ENCODE assay signal across 12 mouse cellular contexts in genomic region chr9:21754516-21755321, GRCm38 (mm10). TPM values are rescaled to one million over a fixed set of nuclear protein-coding genes. Genes with fewer than 3 reads are reported as not detected.
DNase-seq lines count a peak whose midpoint lies in the region; ATAC-seq and TF ChIP-seq lines count a peak whose summit lies in the region.
"Had no signal": no experiment of that assay in that cellular context is flagged by ENCODE, and none has a peak within 500 bp of the region (broad histone marks: within the 10 kb centered on the region; RNA-seq: fewer than 3 reads in every experiment).

No protein-coding gene starts in this region.

- no peak for TF ChIP-seq CTCF in kidney, adult 2 months (conservative IDR thresholded peaks at IDR 0.05; ENCODE audit: insufficient read depth, insufficient read length, low read depth, low read length)
- TF ChIP-seq CTCF in stomach, postnatal 0 days (IDR thresholded peaks at IDR 0.05; ENCODE audit: low read depth), result no peak

- H3K36me3 ChIP-seq in midbrain, embryonic 10.5 days, result peaks cover 65% of the 10 kb centered on the region
- H3K36me3 ChIP-seq in midbrain, embryonic 15.5 days (replicated peaks), result no peaks in the 10 kb centered on the region
- H3K36me3 ChIP-seq in kidney, adult 2 months (ENCODE audit: control insufficient read depth, insufficient read depth, low read length), result no peaks in the 10 kb centered on the region
- H3K36me3 ChIP-seq in stomach, postnatal 0 days (ENCODE audit: control insufficient read depth, insufficient read depth, low read length), result no peaks in the 10 kb centered on the region
- no peaks in the 10 kb centered on the region for H3K36me3 ChIP-seq in midbrain, embryonic 16.5 days (ENCODE audit: control insufficient read depth, insufficient read depth, low read length)
- peaks cover 33% of the 10 kb centered on the region for H3K36me3 ChIP-seq in forebrain, embryonic 13.5 days (ENCODE audit: poor library complexity, severe bottlenecking)

- no peaks in the 10 kb centered on the region for H3K9me3 ChIP-seq in midbrain, embryonic 10.5 days (replicated peaks)
- no peaks in the 10 kb centered on the region for H3K9me3 ChIP-seq in midbrain, embryonic 15.5 days
- H3K9me3 ChIP-seq in stomach, postnatal 0 days (ENCODE audit: control insufficient read depth, low read length), result no peaks in the 10 kb centered on the region
- no peaks in the 10 kb centered on the region for H3K9me3 ChIP-seq in midbrain, embryonic 16.5 days (replicated peaks; ENCODE audit: control insufficient read depth, low read length, poor library complexity, severe bottlenecking)
- no peaks in the 10 kb centered on the region for H3K9me3 ChIP-seq in forebrain, embryonic 13.5 days (replicated peaks)
- H3K9me3 ChIP-seq: hindbrain, embryonic 12.5 days had no signal

- H3K27ac ChIP-seq in midbrain, embryonic 10.5 days (replicated peaks), result no peak overlapping the region
- H3K27ac ChIP-seq in midbrain, embryonic 15.5 days, result no peak overlapping the region
- peak overlapping the region; percentile 62 for H3K27ac ChIP-seq in kidney, adult 2 months (ENCODE audit: insufficient read depth, low read depth, low read length)
- peak overlapping the region; percentile 36 for H3K27ac ChIP-seq in stomach, postnatal 0 days (replicated peaks)
- H3K27ac ChIP-seq in midbrain, embryonic 16.5 days (ENCODE audit: low read length), result no peak overlapping the region
- no peak overlapping the region for H3K27ac ChIP-seq in forebrain, embryonic 13.5 days
- H3K27ac ChIP-seq: hindbrain, embryonic 12.5 days; left cerebral cortex, adult 2 months had no signal

- no peaks in the 10 kb centered on the region for H3K27me3 ChIP-seq in midbrain, embryonic 10.5 days (ENCODE audit: low read depth, poor library complexity, severe bottlenecking)
- H3K27me3 ChIP-seq in midbrain, embryonic 15.5 days (replicated peaks), result no peaks in the 10 kb centered on the region
- no peaks in the 10 kb centered on the region for H3K27me3 ChIP-seq in kidney, adult 2 months (replicated peaks; ENCODE audit: control insufficient read depth, insufficient read depth, low read length)
- H3K27me3 ChIP-seq in stomach, postnatal 0 days (ENCODE audit: control insufficient read depth, insufficient read depth, low read length), result no peaks in the 10 kb centered on the region
- H3K27me3 ChIP-seq in midbrain, embryonic 16.5 days (ENCODE audit: control insufficient read depth, insufficient read depth, low read depth, low read length), result no peaks in the 10 kb centered on the region
- no peaks in the 10 kb centered on the region for H3K27me3 ChIP-seq in forebrain, embryonic 13.5 days
- H3K27me3 ChIP-seq: hindbrain, embryonic 12.5 days; Patski had no signal

- WGBS in midbrain, embryonic 10.5 days, result 86% methylated on average over 13 of the region's 13 CpGs
- 83% methylated on average over 13 of the region's 13 CpGs for WGBS in midbrain, embryonic 15.5 days
- WGBS in kidney, adult 2 months, result 57% methylated on average over 13 of the region's 13 CpGs
- WGBS in stomach, postnatal 0 days, result 68% methylated on average over 13 of the region's 13 CpGs
- 81% methylated on average over 13 of the region's 13 CpGs for WGBS in midbrain, embryonic 16.5 days
- 82% methylated on average over 13 of the region's 13 CpGs for WGBS in forebrain, embryonic 13.5 days

- H3K4me1 ChIP-seq in midbrain, embryonic 10.5 days, result peaks cover 21% of the 10 kb centered on the region
- peaks cover 5% of the 10 kb centered on the region for H3K4me1 ChIP-seq in midbrain, embryonic 15.5 days
- H3K4me1 ChIP-seq in kidney, adult 2 months (ENCODE audit: control insufficient read depth, insufficient read depth, low read length), result peaks cover 11% of the 10 kb centered on the region
- H3K4me1 ChIP-seq in stomach, postnatal 0 days (replicated peaks; ENCODE audit: control insufficient read depth, insufficient read depth), result peaks cover 3% of the 10 kb centered on the region; the same call in 1 of the 2 replicates
- H3K4me1 ChIP-seq in midbrain, embryonic 16.5 days (ENCODE audit: control insufficient read depth, insufficient read depth, low read length), result peaks cover 2% of the 10 kb centered on the region
- peaks cover 14% of the 10 kb centered on the region for H3K4me1 ChIP-seq in forebrain, embryonic 13.5 days

- H3K4me3 ChIP-seq in midbrain, embryonic 10.5 days, result no peak overlapping the region
- H3K4me3 ChIP-seq in midbrain, embryonic 15.5 days, result no peak overlapping the region
- no peak overlapping the region for H3K4me3 ChIP-seq in kidney, adult 2 months (ENCODE audit: insufficient read depth, low read depth, low read length)
- H3K4me3 ChIP-seq in stomach, postnatal 0 days (ENCODE audit: low read depth, low read length), result no peak overlapping the region
- H3K4me3 ChIP-seq in midbrain, embryonic 16.5 days (ENCODE audit: low read depth, low read length), result no peak overlapping the region
- no peak overlapping the region for H3K4me3 ChIP-seq in forebrain, embryonic 13.5 days
- H3K4me3 ChIP-seq: hindbrain, embryonic 12.5 days; left cerebral cortex, adult 2 months had no signal

- no peak for TF ChIP-seq EP300 in stomach, postnatal 0 days (optimal IDR thresholded peaks at IDR 0.05)

- H3K9ac ChIP-seq in midbrain, embryonic 15.5 days, result no peak overlapping the region
- no peak overlapping the region for H3K9ac ChIP-seq in stomach, postnatal 0 days (ENCODE audit: low read length)
- no peak overlapping the region for H3K9ac ChIP-seq in midbrain, embryonic 16.5 days (ENCODE audit: low read depth, low read length)
- H3K9ac ChIP-seq in forebrain, embryonic 13.5 days, result no peak overlapping the region
- H3K9ac ChIP-seq: hindbrain, embryonic 12.5 days had no signal

- DNase-seq in cerebellum, adult 9-11 months, result peak; percentile 65
- no peak for DNase-seq in cerebellum, adult 11 months
- DNase-seq in midbrain, embryonic 10.5 days (ENCODE audit: low spot score), result peak; percentile 11
- peak; percentile 59 for DNase-seq in kidney, adult 2 months
- no peak for DNase-seq in stomach, postnatal 0 days (ENCODE audit: low spot score)
- DNase-seq: B cell, adult 2 months had no signal

- H3K4me2 ChIP-seq in midbrain, embryonic 15.5 days, result no peak overlapping the region
- H3K4me2 ChIP-seq in stomach, postnatal 0 days (replicated peaks; ENCODE audit: low read depth), result no peak overlapping the region
- no peak overlapping the region for H3K4me2 ChIP-seq in midbrain, embryonic 16.5 days (ENCODE audit: low read length)
- H3K4me2 ChIP-seq in forebrain, embryonic 13.5 days, result no peak overlapping the region
- H3K4me2 ChIP-seq: hindbrain, embryonic 12.5 days had no signal

- no peak for TF ChIP-seq POLR2A in kidney, adult 2 months (IDR thresholded peaks at IDR 0.05; ENCODE audit: low read depth, low read length)

- no peak for ATAC-seq in midbrain, embryonic 15.5 days (replicated peaks)
- ATAC-seq in stomach, postnatal 0 days (ENCODE audit: low FRiP score, low TSS enrichment), result no peak
- no peak for ATAC-seq in midbrain, embryonic 16.5 days
- ATAC-seq in forebrain, embryonic 13.5 days, result no peak

RNA-seq across cellular contexts. Expression of gene Spc24, which starts 5.4 kb away (rescaled TPM):
- polyA plus RNA-seq in midbrain, embryonic 10.5 days (2016; fragmentation: Nextera tagmentation; extraction: Ambion mirVana), result 146 and 175 TPM in 2 replicates
- polyA plus RNA-seq in midbrain, embryonic 15.5 days (2015; fragmentation: Nextera tagmentation; extraction: Ambion mirVana), result 15.7 and 17.8 TPM in 2 replicates
- 3.4 and 6.0 TPM in 2 replicates for polyA plus RNA-seq in kidney, adult 2 months (2012; rRNA removed)
- polyA plus RNA-seq in stomach, postnatal 0 days (2015; fragmentation: Nextera tagmentation; extraction: Ambion mirVana), result 29.2 and 31.2 TPM in 2 replicates
- 10.4 and 11.8 TPM in 2 replicates for polyA plus RNA-seq in midbrain, embryonic 16.5 days (2015; fragmentation: Nextera tagmentation; extraction: Ambion mirVana)
- 95.6 and 95.7 TPM in 2 replicates for polyA plus RNA-seq in forebrain, embryonic 13.5 days (2015; fragmentation: Nextera tagmentation; extraction: Ambion mirVana)

RNA-seq across cellular contexts. Expression of gene Ldlr, which starts 31.4 kb away (rescaled TPM):
- 52.2 and 58.9 TPM in 2 replicates for polyA plus RNA-seq in midbrain, embryonic 10.5 days (2016; fragmentation: Nextera tagmentation; extraction: Ambion mirVana)
- polyA plus RNA-seq in midbrain, embryonic 15.5 days (2015; fragmentation: Nextera tagmentation; extraction: Ambion mirVana), result 15.8 and 15.9 TPM in 2 replicates
- polyA plus RNA-seq in kidney, adult 2 months (2012; rRNA removed), result 26.9 and 28.8 TPM in 2 replicates
- 28.9 and 30.4 TPM in 2 replicates for polyA plus RNA-seq in stomach, postnatal 0 days (2015; fragmentation: Nextera tagmentation; extraction: Ambion mirVana)
- 16.0 and 17.2 TPM in 2 replicates for polyA plus RNA-seq in midbrain, embryonic 16.5 days (2015; fragmentation: Nextera tagmentation; extraction: Ambion mirVana)
- polyA plus RNA-seq in forebrain, embryonic 13.5 days (2015; fragmentation: Nextera tagmentation; extraction: Ambion mirVana), result 21.2 and 26.3 TPM in 2 replicates

RNA-seq across cellular contexts. Expression of gene Kank2, which starts 43.8 kb away (rescaled TPM):
- 8.6 and 9.5 TPM in 2 replicates for polyA plus RNA-seq in midbrain, embryonic 10.5 days (2016; fragmentation: Nextera tagmentation; extraction: Ambion mirVana)
- 5.8 TPM in 2 replicates for polyA plus RNA-seq in midbrain, embryonic 15.5 days (2015; fragmentation: Nextera tagmentation; extraction: Ambion mirVana)
- 21.8 and 23.6 TPM in 2 replicates for polyA plus RNA-seq in kidney, adult 2 months (2012; rRNA removed)
- polyA plus RNA-seq in stomach, postnatal 0 days (2015; fragmentation: Nextera tagmentation; extraction: Ambion mirVana), result 7.3 and 7.5 TPM in 2 replicates
- 3.1 and 3.5 TPM in 2 replicates for polyA plus RNA-seq in midbrain, embryonic 16.5 days (2015; fragmentation: Nextera tagmentation; extraction: Ambion mirVana)
- polyA plus RNA-seq in forebrain, embryonic 13.5 days (2015; fragmentation: Nextera tagmentation; extraction: Ambion mirVana), result 2.6 and 3.1 TPM in 2 replicates

Comparison
In these comparisons a context has a peak if more than half of its experiments do, and no peak if none do; other contexts are left out.
1. DNase-seq: peak in cerebellum, adult 9-11 months (single experiment), midbrain, embryonic 10.5 days (single experiment) and kidney, adult 2 months (single experiment); none in cerebellum, adult 11 months (single experiment) and stomach, postnatal 0 days (single experiment).
2. H3K27ac ChIP-seq: peak in kidney, adult 2 months (single experiment) and stomach, postnatal 0 days (single experiment); none in midbrain, embryonic 10.5 days (single experiment), midbrain, embryonic 15.5 days (single experiment), midbrain, embryonic 16.5 days (single experiment) and forebrain, embryonic 13.5 days (single experiment).